Mouse (Mus musculus): Measurements from ENCODE around the gene Entpd2. TPM values are rescaled to one million over a fixed set of nuclear protein-coding genes. Genes with fewer than 3 reads are reported as not detected.
A peak's percentile ranks its signal among the peaks of the same experiment; 100 is the strongest.

Gene Entpd2
- polyA plus RNA-seq (2016; fragmentation: Nextera tagmentation; extraction: Ambion mirVana) = 0.75 and 1.5 TPM in 2 replicates

GRCm38 (mm10) chr2:25395721-25396596, at the start of gene Entpd2:
Entpd2 (plus strand) TSS chr2:25395874.
- Histone ChIP-seq H3K4me1 (peaks cover 21% of the 10 kb centered on the region), H3K27ac (no peak within 1 kb of the TSS), H3K4me3 (peak within 1 kb of the TSS; percentile 26), H3K4me2 (replicated peaks) (peak within 1 kb of the TSS; percentile 66), H3K9me3 (no peaks in the 10 kb centered on the region), H3K9ac (peak within 1 kb of the TSS; percentile 42), H3K27me3 (replicated peaks) (peaks cover 75% of the 10 kb centered on the region), H3K36me3 (no peaks in the 10 kb centered on the region)
- WGBS = 1% methylated on average over 56 of the region's 57 CpGs
- ATAC-seq (ENCODE audit: low FRiP score, low read depth) = no peak

DNA sequence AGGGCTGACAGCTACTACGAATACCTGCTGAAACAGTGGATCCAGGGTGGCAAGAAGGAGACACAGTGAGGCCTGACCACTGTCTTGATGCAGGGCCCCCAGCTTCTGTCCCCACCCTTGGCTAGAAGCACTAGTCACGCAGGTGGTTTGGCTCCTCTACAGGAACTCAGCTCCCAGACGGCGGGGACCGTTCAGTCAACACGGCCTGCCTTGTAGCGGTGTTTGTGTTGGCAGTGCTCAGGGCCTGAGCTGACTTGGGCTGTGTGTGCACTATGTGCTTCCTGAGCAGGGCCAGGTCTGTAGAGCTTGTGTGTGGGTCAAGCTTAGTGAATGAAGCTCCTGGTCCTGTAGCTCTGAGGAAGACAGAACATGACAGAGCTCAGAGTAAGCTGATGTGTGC, 47.5 kb upstream of the Entpd2 start:
- no peak overlapping the region for H3K4me3 ChIP-seq
- no peak overlapping the region for H3K27ac ChIP-seq
- no peak overlapping the region for H3K9ac ChIP-seq
- no peak overlapping the region for H3K4me2 ChIP-seq (replicated peaks)
- 96% methylated on average over 7 of the region's 7 CpGs for WGBS
- no peak for ATAC-seq (ENCODE audit: low FRiP score, low read depth)
- no peaks in the 10 kb centered on the region for H3K4me1 ChIP-seq
- H3K36me3 ChIP-seq = peaks cover 92% of the 10 kb centered on the region
- no peaks in the 10 kb centered on the region for H3K27me3 ChIP-seq (replicated peaks)
- H3K9me3 ChIP-seq = no peaks in the 10 kb centered on the region

- no peak for ATAC-seq (ENCODE audit: low FRiP score, low read depth)
- 94% methylated on average over 4 of the region's 4 CpGs for WGBS
Measured at GRCm38 (mm10) chr2:25349499-25349898, 46.2 kb upstream of the Entpd2 start.

DNA sequence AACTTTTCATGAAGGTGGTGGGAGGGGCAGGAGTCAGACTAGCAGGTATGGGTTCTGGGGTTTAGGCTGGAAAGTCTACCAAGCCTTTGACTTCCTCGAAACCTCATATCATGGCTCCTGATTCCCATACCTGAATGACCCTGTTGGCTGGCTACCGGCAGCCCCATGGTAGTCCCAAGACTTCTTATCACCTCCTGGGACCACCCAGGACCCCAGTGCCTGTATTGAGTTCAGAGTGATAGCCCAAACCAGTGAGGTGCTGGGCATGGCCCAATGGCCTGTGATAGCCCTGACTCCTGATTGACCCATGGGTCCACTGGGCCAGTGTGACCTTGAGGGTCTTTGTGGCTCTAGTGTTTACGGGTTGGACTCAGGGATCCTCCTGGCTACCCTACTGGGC, 45.0 kb upstream of the Entpd2 start:
- 94% methylated on average over 3 of the region's 3 CpGs for WGBS
- ATAC-seq (ENCODE audit: low FRiP score, low read depth) = no peak
- no peak overlapping the region for H3K9ac ChIP-seq
- no peak overlapping the region for H3K4me2 ChIP-seq (replicated peaks)
- peaks cover 9% of the 10 kb centered on the region for H3K4me1 ChIP-seq
- H3K9me3 ChIP-seq = no peaks in the 10 kb centered on the region
- H3K4me3 ChIP-seq = no peak overlapping the region
- no peak overlapping the region for H3K27ac ChIP-seq
- peaks cover 66% of the 10 kb centered on the region for H3K36me3 ChIP-seq
- no peaks in the 10 kb centered on the region for H3K27me3 ChIP-seq (replicated peaks)

More at GRCm38 (mm10) chr2:25349499-25349898, 46.2 kb upstream of the Entpd2 start:
- peaks cover 78% of the 10 kb centered on the region for H3K36me3 ChIP-seq
- H3K4me2 ChIP-seq (replicated peaks) = no peak overlapping the region
- no peaks in the 10 kb centered on the region for H3K27me3 ChIP-seq (replicated peaks)
- H3K4me1 ChIP-seq = no peaks in the 10 kb centered on the region
- no peak overlapping the region for H3K4me3 ChIP-seq
- H3K9ac ChIP-seq = no peak overlapping the region
- no peaks in the 10 kb centered on the region for H3K9me3 ChIP-seq
- H3K27ac ChIP-seq = no peak overlapping the region

GRCm38 (mm10) chr2:25354211-25354610, 41.5 kb upstream of the Entpd2 start:
- WGBS = 86% methylated on average over 6 of the region's 6 CpGs
- ATAC-seq (ENCODE audit: low FRiP score, low read depth) = no peak

GRCm38 (mm10) chr2:25355419-25356066, 40.1 kb upstream of the Entpd2 start:
- H3K9ac ChIP-seq = peak overlapping the region; percentile 5; the same call in 1 of the 2 replicates
- no peak overlapping the region for H3K27ac ChIP-seq
- ATAC-seq (ENCODE audit: low FRiP score, low read depth) = peak; percentile 22; the same call in 1 of the 2 replicates
- WGBS = 39% methylated on average over 18 of the region's 18 CpGs
- H3K4me3 ChIP-seq = peak overlapping the region; percentile 43
- H3K4me1 ChIP-seq = peaks cover 17% of the 10 kb centered on the region
- H3K27me3 ChIP-seq (replicated peaks) = no peaks in the 10 kb centered on the region
- H3K36me3 ChIP-seq = peaks cover 22% of the 10 kb centered on the region
- H3K4me2 ChIP-seq (replicated peaks) = peak overlapping the region; percentile 75
- no peaks in the 10 kb centered on the region for H3K9me3 ChIP-seq

More at GRCm38 (mm10) chr2:25354211-25354610, 41.5 kb upstream of the Entpd2 start:
- Histone ChIP-seq H3K4me1 (peaks cover 17% of the 10 kb centered on the region), H3K27me3 (replicated peaks) (no peaks in the 10 kb centered on the region), H3K4me3 (no peak overlapping the region), H3K4me2 (replicated peaks) (no peak overlapping the region), H3K36me3 (peaks cover 35% of the 10 kb centered on the region), H3K27ac (no peak overlapping the region), H3K9ac (no peak overlapping the region), H3K9me3 (no peaks in the 10 kb centered on the region)

DNA sequence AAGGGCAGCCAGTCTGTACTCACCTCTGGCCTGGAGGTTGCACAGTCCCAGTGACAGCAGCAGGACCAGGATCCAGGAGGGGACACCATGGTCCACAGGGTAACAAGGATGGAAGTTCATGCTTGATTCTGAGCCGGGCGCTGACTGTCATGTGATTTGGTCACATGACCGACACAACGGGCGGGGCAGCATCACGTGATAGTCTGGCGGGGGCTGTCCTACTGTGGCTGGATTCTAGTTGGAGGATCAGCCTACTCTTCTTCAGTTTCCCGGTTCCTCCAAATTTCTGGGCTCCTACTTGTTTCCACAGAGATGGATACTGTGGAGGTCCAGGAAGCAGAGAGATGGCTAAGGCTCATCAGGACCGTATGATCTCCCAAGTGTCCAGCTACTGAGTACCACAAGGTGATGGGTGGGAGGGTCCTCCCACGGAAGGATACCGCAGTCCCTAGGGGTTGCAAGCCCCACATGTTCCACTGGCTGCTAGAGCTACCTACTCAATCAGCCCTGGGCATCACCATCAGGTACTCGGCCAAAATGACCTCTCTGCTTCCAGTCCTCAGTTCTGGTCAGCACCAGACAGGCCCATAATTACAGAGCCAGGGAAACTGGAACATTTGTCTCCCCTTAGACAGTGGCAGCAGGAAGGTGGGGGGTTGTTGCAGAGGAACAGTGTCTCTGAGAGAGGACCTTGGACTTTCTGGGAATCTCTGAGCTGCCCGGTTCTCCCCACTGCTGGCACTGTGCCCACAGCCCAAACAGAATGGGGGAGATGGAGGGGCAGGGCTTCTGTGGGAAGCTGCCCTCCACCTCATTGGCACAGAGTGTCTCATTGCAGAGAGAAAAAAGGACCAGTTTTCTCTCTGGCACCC, 39.2 kb upstream of the Entpd2 start, which contains the start of gene Dpp7:
Dpp7 (minus strand) TSS at position 152 of the 872 bp plus-strand sequence.
- WGBS = 5% methylated on average over 13 of the region's 13 CpGs
- ATAC-seq (ENCODE audit: low FRiP score, low read depth) = peak; percentile 71
- Histone ChIP-seq H3K27ac (no peak within 1 kb of the TSS), H3K9ac (peak within 1 kb of the TSS; percentile 55), H3K4me2 (replicated peaks) (peak within 1 kb of the TSS; percentile 75), H3K36me3 (peaks cover 13% of the 10 kb centered on the region), H3K27me3 (replicated peaks) (no peaks in the 10 kb centered on the region), H3K4me1 (peaks cover 17% of the 10 kb centered on the region), H3K9me3 (no peaks in the 10 kb centered on the region), H3K4me3 (peak within 1 kb of the TSS; percentile 43)

DNA sequence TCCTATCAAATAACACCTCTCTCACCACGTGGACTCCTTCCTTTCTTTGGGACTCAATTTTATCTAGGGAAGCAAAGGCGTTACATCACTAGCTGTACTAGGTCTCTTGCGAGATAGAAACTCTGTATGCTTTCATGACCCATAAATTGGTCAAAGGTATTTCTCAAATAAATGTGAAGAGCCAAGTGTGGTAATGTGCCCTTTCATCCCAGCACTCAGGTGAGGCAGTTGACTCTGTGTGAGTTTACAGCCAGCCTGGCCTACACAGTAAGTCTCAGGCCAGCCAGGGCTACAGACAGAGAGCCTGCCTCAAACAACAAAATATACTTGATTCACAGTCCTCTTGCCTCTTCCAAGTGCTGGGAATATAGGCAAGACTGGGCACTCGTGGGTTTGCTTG, 35.8 kb upstream of the Entpd2 start:
- ATAC-seq (ENCODE audit: low FRiP score, low read depth) = no peak
- H3K9ac ChIP-seq = no peak overlapping the region
- no peaks in the 10 kb centered on the region for H3K36me3 ChIP-seq
- no peak overlapping the region for H3K4me3 ChIP-seq
- whole genome bisulfite sequencing = 84% methylated on average over 4 of the region's 4 CpGs
- H3K27ac ChIP-seq = no peak overlapping the region
- no peaks in the 10 kb centered on the region for H3K9me3 ChIP-seq
- H3K4me1 ChIP-seq = peaks cover 18% of the 10 kb centered on the region
- H3K27me3 ChIP-seq (replicated peaks) = peaks cover 22% of the 10 kb centered on the region
- H3K4me2 ChIP-seq (replicated peaks) = no peak overlapping the region

DNA sequence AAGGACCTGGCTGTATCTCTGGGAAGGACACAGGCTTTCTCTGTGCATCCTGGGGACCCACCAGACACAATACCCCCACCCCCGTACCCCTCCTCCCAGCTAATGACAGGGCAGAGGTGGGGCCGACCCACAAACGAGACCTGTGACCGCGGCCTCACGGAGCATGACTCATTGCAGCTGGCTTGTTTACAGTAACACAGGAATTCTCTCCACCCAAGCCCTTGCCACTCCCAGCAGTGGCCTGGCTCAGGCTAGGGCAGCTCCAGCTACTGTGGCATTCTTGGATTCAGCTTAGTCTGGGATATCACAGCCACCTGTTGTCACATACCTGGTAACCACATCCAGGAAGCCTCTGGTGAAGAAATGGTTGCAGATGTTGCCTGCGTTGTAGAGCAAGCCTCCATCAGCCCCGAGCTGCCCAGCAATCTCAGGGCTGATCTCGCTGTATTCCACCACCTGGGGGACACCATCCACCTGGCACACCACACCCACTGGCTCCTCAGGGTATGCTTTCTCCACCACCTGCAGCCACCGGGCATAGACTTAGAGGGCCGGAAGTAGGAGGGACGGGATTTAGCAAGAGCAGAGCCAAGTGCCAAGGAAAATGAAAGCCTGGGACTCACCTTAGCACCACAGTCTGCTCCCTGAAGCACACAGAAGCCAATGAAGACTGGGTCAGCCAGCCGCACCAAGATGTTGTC, 32.0 kb upstream of the Entpd2 start:
- Histone ChIP-seq H3K4me1 (0 out of 2 replicates have a peak, but pooled peaks cover 10% of the 10 kb centered on the region), H3K9me3 (no peaks in the 10 kb centered on the region), H3K4me3 (no peak overlapping the region), H3K9ac (no peak overlapping the region), H3K27ac (no peak overlapping the region), H3K4me2 (replicated peaks) (no peak overlapping the region), H3K36me3 (no peaks in the 10 kb centered on the region), H3K27me3 (replicated peaks) (peaks cover 41% of the 10 kb centered on the region)
- 63% methylated on average over 13 of the region's 13 CpGs for WGBS
- no peak for ATAC-seq (ENCODE audit: low FRiP score, low read depth)

GRCm38 (mm10) chr2:25364313-25364712, 31.4 kb upstream of the Entpd2 start:
- H3K9ac ChIP-seq = no peak overlapping the region
- peak overlapping the region; percentile 99 for H3K4me2 ChIP-seq (replicated peaks)
- 0 out of 2 replicates have a peak, but pooled peaks cover 10% of the 10 kb centered on the region for H3K4me1 ChIP-seq
- H3K4me3 ChIP-seq = no peak overlapping the region
- H3K27ac ChIP-seq = no peak overlapping the region
- no peaks in the 10 kb centered on the region for H3K9me3 ChIP-seq
- H3K36me3 ChIP-seq = no peaks in the 10 kb centered on the region
- 89% methylated on average over 4 of the region's 4 CpGs for WGBS
- ATAC-seq (ENCODE audit: low FRiP score, low read depth) = 0 out of 2 replicates have a peak, but pooled peaks have one; percentile 11
- peaks cover 41% of the 10 kb centered on the region for H3K27me3 ChIP-seq (replicated peaks)

DNA sequence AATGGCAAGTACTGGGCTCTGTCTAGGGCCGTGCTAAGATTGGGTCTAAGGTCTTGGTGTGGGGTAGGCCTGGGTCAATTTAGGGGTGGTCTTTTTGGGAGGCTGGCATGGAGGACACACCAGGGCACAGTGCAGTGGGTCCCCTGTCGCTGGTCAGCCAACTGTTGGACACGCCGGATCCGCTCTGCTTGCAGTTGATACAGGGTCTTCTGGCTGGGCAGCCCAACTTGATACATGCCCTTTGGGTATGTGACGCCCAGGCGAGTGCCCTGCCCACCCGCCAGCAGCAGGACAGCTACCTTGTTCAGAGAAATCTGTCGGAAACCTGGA, 30.9 kb upstream of the Entpd2 start:
- Histone ChIP-seq H3K9ac (no peak overlapping the region), H3K4me3 (peak overlapping the region; percentile 48), H3K9me3 (no peaks in the 10 kb centered on the region), H3K27me3 (replicated peaks) (peaks cover 41% of the 10 kb centered on the region), H3K36me3 (no peaks in the 10 kb centered on the region), H3K4me1 (0 out of 2 replicates have a peak, but pooled peaks cover 10% of the 10 kb centered on the region), H3K27ac (no peak overlapping the region), H3K4me2 (replicated peaks) (peak overlapping the region; percentile 99)
- WGBS = 27% methylated on average over 9 of the region's 9 CpGs
- ATAC-seq (ENCODE audit: low FRiP score, low read depth) = 0 out of 2 replicates have a peak, but pooled peaks have one; percentile 14
